Mouse (Mus musculus) heart, embryonic 16.5 days (tissue): ENCODE results near the gene Gas7. TPM values are rescaled to one million over a fixed set of nuclear protein-coding genes. Genes with fewer than 3 reads are reported as not detected.

Experiments used
- ATAC-seq: fragments of 200-750 bp; cut with Nextera tagmentation; replicated peaks from 2 replicates; pipeline ENCODE4 v1.8.0; 2017; ENCODE audit warnings: moderate number of reproducible peaks; ENCODE audit not compliant: insufficient read depth, low FRiP score; ENCODE audit errors: extremely low read depth
- H3K27ac ChIP-seq: fragments of 300-500 bp; sonication (generic); 2 replicates; pipeline ENCODE4 v1.5.1; 2014; ENCODE audit warnings: mild to moderate bottlenecking, low read length, control low read depth, moderate library complexity
- H3K27me3 ChIP-seq: fragments of 300-500 bp; sonication (generic); 2 replicates; pipeline ENCODE4 v1.6.1; 2014; ENCODE audit warnings: low read length, mixed read lengths; ENCODE audit not compliant: control insufficient read depth, insufficient read depth
- H3K36me3 ChIP-seq: fragments of 300-500 bp; sonication (generic); 2 replicates; pipeline ENCODE4 v1.6.1; 2014; ENCODE audit not compliant: control insufficient read depth, insufficient read depth
- H3K4me1 ChIP-seq: fragments of 300-500 bp; sonication (generic); 2 replicates; pipeline ENCODE4 v1.6.1; 2014; ENCODE audit warnings: low read length, mixed read lengths; ENCODE audit not compliant: control insufficient read depth, insufficient read depth
- H3K4me2 ChIP-seq: fragments of 300-500 bp; sonication (generic); 2 replicates; pipeline ENCODE4 v1.6.1; 2014; ENCODE audit warnings: low read depth, mild to moderate bottlenecking, control low read depth, low read length
- H3K4me3 ChIP-seq: fragments of 300-500 bp; sonication (generic); 2 replicates; pipeline ENCODE4 v1.5.1; 2014; ENCODE audit warnings: mild to moderate bottlenecking, control low read depth, low read length
- H3K9ac ChIP-seq: fragments of 300-500 bp; sonication (generic); 2 replicates; pipeline ENCODE4 v1.6.1; 2014; ENCODE audit warnings: low read length, control low read depth
- H3K9me3 ChIP-seq: fragments of 300-500 bp; sonication (generic); replicated peaks from 2 replicates; pipeline ENCODE4 v1.6.1; 2016; ENCODE audit warnings: low read length; ENCODE audit not compliant: control insufficient read depth
- WGBS: fragments of 180-500 bp; shearing (Covaris S2); extraction: QIAGEN DNeasy Blood & Tissue Kit; methylation state at CpG from one replicate; pipeline ENCODE4 v1.1.7; 2014; 5-methylcytosine and 5-hydroxymethylcytosine counted together
- polyA plus RNA-seq: library from polyadenylated mRNA; unstranded; fragments of >200 nt; fragmentation: Nextera tagmentation; extraction: Ambion mirVana; gene quantifications from 2 replicates; pipeline ENCODE4 v1.2.1, GENCODE M21; 2015

Gene Gas7
- polyA plus RNA-seq, 1 experiment from 2014 or later = 8.5 TPM

DNA sequence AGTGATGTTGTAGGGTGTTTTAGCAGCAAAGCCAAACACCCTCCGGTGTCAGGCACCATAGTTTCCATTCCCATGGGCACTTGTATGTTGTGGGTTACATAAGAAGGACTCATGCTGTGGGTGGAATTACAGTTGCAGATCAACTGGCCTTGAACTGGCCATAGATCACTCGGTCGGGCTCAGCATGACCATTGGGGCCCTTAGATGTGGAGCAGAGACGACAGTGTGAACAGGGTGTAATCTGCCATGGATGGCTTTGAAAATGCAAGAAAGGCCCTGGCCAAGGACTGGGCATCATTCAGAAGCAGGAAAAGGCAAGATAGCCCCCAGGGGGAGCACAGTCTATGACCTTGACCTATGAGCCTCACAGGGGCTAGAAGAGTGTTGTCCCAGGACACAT is 112.8 kb downstream of the Gas7 start:
- no peak overlapping the region for H3K27ac ChIP-seq
- H3K4me1 ChIP-seq = peaks cover 10% of the 10 kb centered on the region
- 90% methylated on average over 4 of the region's 4 CpGs for whole genome bisulfite sequencing
- no peaks in the 10 kb centered on the region for H3K9me3 ChIP-seq
- H3K9ac ChIP-seq = no peak overlapping the region
- H3K27me3 ChIP-seq = no peaks in the 10 kb centered on the region
- no peaks in the 10 kb centered on the region for H3K36me3 ChIP-seq
- H3K4me2 ChIP-seq = no peak overlapping the region
- ATAC-seq = no peak
- H3K4me3 ChIP-seq = no peak overlapping the region

GRCm38 (mm10) chr11:67568815-67569214 is 113.6 kb downstream of the Gas7 start:
- Histone ChIP-seq H3K36me3 (no peaks in the 10 kb centered on the region), H3K4me3 (no peak overlapping the region), H3K27ac (no peak overlapping the region), H3K4me2 (no peak overlapping the region), H3K27me3 (no peaks in the 10 kb centered on the region), H3K9ac (no peak overlapping the region), H3K4me1 (peaks cover 5% of the 10 kb centered on the region; the same call in 1 of the 2 replicates), H3K9me3 (no peaks in the 10 kb centered on the region)
- 68% methylated on average over 5 of the region's 5 CpGs for WGBS
- no peak for ATAC-seq

GRCm38 (mm10) chr11:67570947-67571346 is 115.7 kb downstream of the Gas7 start:
- H3K9me3 ChIP-seq = no peaks in the 10 kb centered on the region
- no peaks in the 10 kb centered on the region for H3K27me3 ChIP-seq
- no peak overlapping the region for H3K27ac ChIP-seq
- no peak overlapping the region for H3K4me2 ChIP-seq
- H3K4me3 ChIP-seq = no peak overlapping the region
- peaks cover 5% of the 10 kb centered on the region; the same call in 1 of the 2 replicates for H3K4me1 ChIP-seq
- WGBS = 54% methylated on average over 8 of the region's 8 CpGs
- no peak; the same call in 1 of the 2 replicates for ATAC-seq
- no peak overlapping the region for H3K9ac ChIP-seq
- H3K36me3 ChIP-seq = no peaks in the 10 kb centered on the region

GRCm38 (mm10) chr11:67574344-67574743 is 119.1 kb downstream of the Gas7 start:
- H3K27me3 ChIP-seq = no peaks in the 10 kb centered on the region
- 82% methylated on average over 5 of the region's 5 CpGs for WGBS
- H3K4me2 ChIP-seq = no peak overlapping the region
- peaks cover 6% of the 10 kb centered on the region; the same call in 1 of the 2 replicates for H3K4me1 ChIP-seq
- H3K36me3 ChIP-seq = no peaks in the 10 kb centered on the region
- no peaks in the 10 kb centered on the region for H3K9me3 ChIP-seq
- no peak overlapping the region for H3K27ac ChIP-seq
- no peak overlapping the region for H3K4me3 ChIP-seq
- H3K9ac ChIP-seq = no peak overlapping the region
- ATAC-seq = no peak

GRCm38 (mm10) chr11:67577472-67577871 is 122.2 kb downstream of the Gas7 start:
- Histone ChIP-seq H3K9ac (no peak overlapping the region), H3K4me2 (no peak overlapping the region), H3K27me3 (no peaks in the 10 kb centered on the region), H3K36me3 (no peaks in the 10 kb centered on the region), H3K4me1 (0 out of 2 replicates have a peak, but pooled peaks cover 7% of the 10 kb centered on the region), H3K4me3 (no peak overlapping the region), H3K9me3 (no peaks in the 10 kb centered on the region), H3K27ac (peak overlapping the region; percentile 25; the same call in 1 of the 2 replicates)
- 70% methylated on average over 5 of the region's 5 CpGs for WGBS
- no peak for ATAC-seq

- Histone ChIP-seq H3K9ac (no peak overlapping the region), H3K4me1 (0 out of 2 replicates have a peak, but pooled peaks cover 7% of the 10 kb centered on the region), H3K9me3 (no peaks in the 10 kb centered on the region), H3K4me2 (no peak overlapping the region), H3K36me3 (no peaks in the 10 kb centered on the region), H3K27me3 (no peaks in the 10 kb centered on the region), H3K4me3 (no peak overlapping the region), H3K27ac (peak overlapping the region; percentile 25; the same call in 1 of the 2 replicates)
- no peak; the same call in 1 of the 2 replicates for ATAC-seq
- WGBS = 52% methylated on average over 4 of the region's 4 CpGs
Observed at GRCm38 (mm10) chr11:67577994-67578393, 122.8 kb downstream of the Gas7 start.

DNA sequence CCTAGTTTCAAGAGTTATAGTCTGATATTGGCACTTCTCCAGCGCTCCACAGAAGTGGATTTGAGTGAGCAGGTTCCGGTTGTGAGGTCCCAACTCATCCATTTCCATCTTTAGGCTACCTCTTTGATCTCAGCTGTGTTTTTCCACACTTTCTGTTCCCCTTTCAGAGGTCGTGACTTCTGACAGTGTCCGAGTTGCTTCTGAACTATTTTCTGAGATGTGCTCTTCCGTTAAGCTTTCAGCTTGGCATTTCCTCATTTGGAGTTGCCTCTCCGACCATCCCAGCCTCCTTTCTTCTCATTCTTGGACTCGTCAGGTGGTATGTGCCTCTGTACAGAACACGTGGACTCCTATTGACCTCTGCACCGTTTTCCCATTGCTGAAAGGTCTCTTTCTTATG is 123.9 kb downstream of the Gas7 start:
- no peaks in the 10 kb centered on the region for H3K36me3 ChIP-seq
- 0 out of 2 replicates have a peak, but pooled peaks cover 7% of the 10 kb centered on the region for H3K4me1 ChIP-seq
- whole genome bisulfite sequencing = 64% methylated on average over 9 of the region's 9 CpGs
- H3K9me3 ChIP-seq = no peaks in the 10 kb centered on the region
- no peak overlapping the region for H3K4me3 ChIP-seq
- H3K9ac ChIP-seq = no peak overlapping the region
- no peaks in the 10 kb centered on the region for H3K27me3 ChIP-seq
- H3K4me2 ChIP-seq = no peak overlapping the region
- ATAC-seq = no peak
- H3K27ac ChIP-seq = no peak overlapping the region

DNA sequence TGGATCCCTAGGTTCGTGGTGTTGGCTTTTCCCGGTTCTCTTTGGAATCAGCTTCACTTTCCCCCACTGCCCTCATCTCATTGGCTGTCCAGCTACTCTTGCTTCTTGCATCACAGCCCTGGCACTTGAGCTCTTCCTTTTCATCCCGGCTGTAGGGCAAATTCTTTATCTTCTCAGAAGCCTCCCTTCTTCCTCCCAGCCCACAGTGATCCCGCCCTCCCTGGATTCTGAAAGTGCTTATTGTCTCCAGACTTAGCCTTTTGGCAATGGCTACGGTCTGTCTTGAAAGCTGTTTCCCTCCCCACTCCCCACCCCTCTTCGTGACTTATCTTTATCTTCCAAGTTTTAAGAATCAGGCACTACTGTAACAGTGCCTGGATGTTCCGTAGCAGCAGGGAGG is 126.3 kb downstream of the Gas7 start:
- Histone ChIP-seq H3K36me3 (no peaks in the 10 kb centered on the region), H3K27ac (peak overlapping the region; percentile 32; the same call in 1 of the 2 replicates), H3K4me2 (no peak overlapping the region), H3K4me1 (0 out of 2 replicates have a peak, but pooled peaks cover 9% of the 10 kb centered on the region), H3K4me3 (no peak overlapping the region), H3K27me3 (no peaks in the 10 kb centered on the region), H3K9me3 (no peaks in the 10 kb centered on the region), H3K9ac (no peak overlapping the region)
- ATAC-seq = peak; percentile 37
- 54% methylated on average over 7 of the region's 7 CpGs for WGBS

DNA sequence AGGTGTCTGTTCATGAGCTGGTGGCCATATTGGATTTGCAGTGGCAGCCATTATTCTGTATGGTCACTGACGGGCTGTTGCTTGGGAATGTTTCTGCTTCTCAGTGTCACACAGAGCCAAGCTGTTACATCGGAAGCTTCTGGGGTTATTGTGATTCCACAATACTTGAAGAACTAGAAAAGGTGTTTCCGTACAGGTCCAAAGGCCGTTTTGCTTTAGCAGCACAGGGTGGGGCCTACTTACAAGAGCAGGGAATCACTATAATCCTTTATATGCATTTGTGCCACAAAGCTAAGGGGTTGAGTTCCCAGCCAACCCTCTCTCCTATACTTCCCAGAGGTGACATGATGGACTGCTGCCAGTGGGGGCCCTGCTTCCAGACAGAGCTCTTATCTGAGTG is 127.3 kb downstream of the Gas7 start:
- H3K9me3 ChIP-seq = no peaks in the 10 kb centered on the region
- H3K4me2 ChIP-seq = no peak overlapping the region
- H3K4me1 ChIP-seq = 0 out of 2 replicates have a peak, but pooled peaks cover 7% of the 10 kb centered on the region
- no peak overlapping the region for H3K9ac ChIP-seq
- H3K27me3 ChIP-seq = no peaks in the 10 kb centered on the region
- no peak for ATAC-seq
- no peaks in the 10 kb centered on the region for H3K36me3 ChIP-seq
- no peak overlapping the region for H3K27ac ChIP-seq
- 91% methylated on average over 4 of the region's 4 CpGs for WGBS
- no peak overlapping the region for H3K4me3 ChIP-seq
